Mouse (Mus musculus): Measurements from ENCODE around the gene Elovl7. TPM values are rescaled to one million over a fixed set of nuclear protein-coding genes. Genes with fewer than 3 reads are reported as not detected.

Gene Elovl7
- total and polyA plus RNA-seq, 2 experiments from 2014 or later = 1.9 to 2.4 TPM

DNA sequence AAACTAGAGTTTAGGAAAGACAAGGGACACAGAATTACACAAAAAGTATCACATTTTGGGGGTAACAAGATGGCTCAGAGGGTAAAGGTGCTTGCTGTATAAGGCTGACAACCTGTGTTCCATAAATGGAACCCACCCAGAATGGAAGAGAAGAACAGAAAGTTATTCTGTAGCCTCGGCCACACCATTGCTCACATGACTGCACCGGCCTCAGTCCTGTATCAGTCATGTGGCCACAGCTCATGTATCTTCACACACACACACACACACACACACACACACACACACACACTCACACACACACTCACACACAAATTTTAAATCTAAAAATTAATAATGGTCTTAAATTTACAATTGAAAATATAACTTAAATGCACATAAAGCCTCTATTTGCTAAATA, 6.8 kb upstream of the Elovl7 start:
- no peak overlapping the region for H3K4me2 ChIP-seq (ENCODE audit: low read depth, low read length, poor library complexity, severe bottlenecking)
- DNase-seq (ENCODE audit: low spot score) (no peak), ATAC-seq (ENCODE audit: low FRiP score) (no peak)
- H3K4me1 ChIP-seq (ENCODE audit: insufficient read depth, low read length) = no peaks in the 10 kb centered on the region
- peaks cover 4% of the 10 kb centered on the region; the same call in 1 of the 2 replicates for H3K27me3 ChIP-seq (ENCODE audit: insufficient read depth, low read length)
- H3K4me3 ChIP-seq (ENCODE audit: low read depth, low read length) = no peak overlapping the region
- H3K9me3 ChIP-seq (ENCODE audit: low read length) = peaks cover 3% of the 10 kb centered on the region; the same call in 1 of the 2 replicates
- TF ChIP-seq CTCF (IDR thresholded peaks at IDR 0.05) = no peak
- H3K27ac ChIP-seq (ENCODE audit: low read depth, low read length) = no peak overlapping the region
- no peak overlapping the region for H3K9ac ChIP-seq (replicated peaks; ENCODE audit: low read length, poor library complexity, severe bottlenecking)
- H3K36me3 ChIP-seq (ENCODE audit: insufficient read depth, low read length) = no peaks in the 10 kb centered on the region
- 89% methylated on average over 2 of the region's 2 CpGs for WGBS

DNA sequence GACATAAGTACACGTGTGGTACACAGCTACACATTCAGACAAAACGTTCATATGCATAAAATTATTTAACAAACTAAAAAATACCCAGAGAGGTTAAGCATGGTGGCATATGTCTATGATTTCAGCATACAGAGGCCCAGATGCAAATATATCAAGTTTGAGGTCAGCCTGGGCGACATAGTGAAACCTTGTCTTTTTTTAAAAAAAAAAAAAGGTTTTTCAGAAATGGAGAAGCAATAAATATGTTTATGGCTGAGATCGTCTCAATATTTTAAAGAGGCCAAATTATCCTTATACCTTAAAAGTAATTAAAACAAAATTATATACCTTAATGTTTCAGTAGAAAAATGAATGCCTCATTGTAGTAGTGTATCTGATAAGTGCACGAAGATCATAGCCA, 6.1 kb upstream of the Elovl7 start:
- H3K36me3 ChIP-seq (ENCODE audit: insufficient read depth, low read length) = no peaks in the 10 kb centered on the region
- H3K4me3 ChIP-seq (ENCODE audit: low read depth, low read length) = no peak overlapping the region

GRCm38 (mm10) chr13:108210960-108211359, 3.2 kb upstream of the Elovl7 start:
- Histone ChIP-seq H3K27ac (ENCODE audit: low read depth, low read length) (no peak overlapping the region), H3K27me3 (ENCODE audit: insufficient read depth, low read length) (peaks cover 6% of the 10 kb centered on the region; the same call in 1 of the 2 replicates), H3K36me3 (ENCODE audit: insufficient read depth, low read length) (no peaks in the 10 kb centered on the region), H3K4me2 (ENCODE audit: low read depth, low read length, poor library complexity, severe bottlenecking) (no peak overlapping the region), H3K4me1 (ENCODE audit: insufficient read depth, low read length) (no peaks in the 10 kb centered on the region), H3K9ac (replicated peaks; ENCODE audit: low read length, poor library complexity, severe bottlenecking) (no peak overlapping the region), H3K4me3 (ENCODE audit: low read depth, low read length) (no peak overlapping the region), H3K9me3 (ENCODE audit: low read length) (no peaks in the 10 kb centered on the region)
- 92% methylated on average over 8 of the region's 8 CpGs for WGBS
- DNase-seq (ENCODE audit: low spot score) (no peak), ATAC-seq (ENCODE audit: low FRiP score) (no peak)
- no peak for TF ChIP-seq CTCF (IDR thresholded peaks at IDR 0.05)

More for the DNA sequence above, 6.1 kb upstream of the Elovl7 start:
- Histone ChIP-seq H3K4me1 (ENCODE audit: insufficient read depth, low read length) (no peaks in the 10 kb centered on the region), H3K27ac (ENCODE audit: low read depth, low read length) (no peak overlapping the region), H3K4me2 (ENCODE audit: low read depth, low read length, poor library complexity, severe bottlenecking) (no peak overlapping the region), H3K9ac (replicated peaks; ENCODE audit: low read length, poor library complexity, severe bottlenecking) (no peak overlapping the region), H3K9me3 (ENCODE audit: low read length) (peaks cover 2% of the 10 kb centered on the region; the same call in 1 of the 2 replicates), H3K27me3 (ENCODE audit: insufficient read depth, low read length) (peaks cover 6% of the 10 kb centered on the region; the same call in 1 of the 2 replicates)
- TF ChIP-seq CTCF (IDR thresholded peaks at IDR 0.05) = no peak
- WGBS = 75% methylated on average over 5 of the region's 5 CpGs
- DNase-seq (ENCODE audit: low spot score) (no peak), ATAC-seq (ENCODE audit: low FRiP score) (no peak)

DNA sequence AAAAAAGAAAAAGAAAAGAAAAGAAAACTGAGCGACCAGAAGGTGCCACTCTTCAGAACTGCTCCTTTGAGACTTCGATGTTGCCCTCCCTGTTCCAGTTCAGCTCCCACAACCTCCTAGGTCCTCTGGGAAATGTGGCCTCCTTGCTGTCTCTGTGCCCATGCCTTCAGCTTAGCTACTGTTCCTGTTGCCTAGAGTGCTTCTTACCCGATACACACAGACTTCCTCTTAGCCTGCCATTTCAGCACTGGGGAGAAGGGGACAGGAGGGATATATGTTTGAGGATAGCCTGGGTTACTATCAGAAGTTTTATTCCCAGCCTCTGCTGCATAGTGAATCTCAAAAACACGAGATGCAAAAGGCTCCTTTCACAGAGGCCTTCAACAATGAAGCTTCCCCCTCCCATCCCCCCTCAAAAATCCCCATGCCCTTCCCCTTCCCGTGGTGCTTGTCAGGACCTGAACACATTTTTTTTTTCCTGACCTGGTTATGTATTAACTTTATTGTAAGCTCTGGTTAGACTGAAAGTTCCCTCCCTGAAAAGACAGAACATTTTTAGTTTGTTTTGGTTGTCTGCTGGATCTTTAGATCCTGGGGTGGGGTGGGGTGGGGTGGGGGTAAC, 1.7 kb upstream of the Elovl7 start:
- no peak for TF ChIP-seq CTCF (IDR thresholded peaks at IDR 0.05)
- DNase-seq (ENCODE audit: low spot score) (no peak), ATAC-seq (ENCODE audit: low FRiP score) (no peak)
- Histone ChIP-seq H3K36me3 (ENCODE audit: insufficient read depth, low read length) (no peaks in the 10 kb centered on the region), H3K4me3 (ENCODE audit: low read depth, low read length) (no peak overlapping the region), H3K27me3 (ENCODE audit: insufficient read depth, low read length) (peaks cover 6% of the 10 kb centered on the region; the same call in 1 of the 2 replicates), H3K9ac (replicated peaks; ENCODE audit: low read length, poor library complexity, severe bottlenecking) (no peak overlapping the region), H3K4me2 (ENCODE audit: low read depth, low read length, poor library complexity, severe bottlenecking) (no peak overlapping the region), H3K27ac (ENCODE audit: low read depth, low read length) (no peak overlapping the region), H3K9me3 (ENCODE audit: low read length) (no peaks in the 10 kb centered on the region), H3K4me1 (ENCODE audit: insufficient read depth, low read length) (no peaks in the 10 kb centered on the region)
- 48% methylated on average over 5 of the region's 5 CpGs for WGBS

GRCm38 (mm10) chr13:108214485-108215107, 392 bp downstream of the Elovl7 start:
- Histone ChIP-seq H3K27me3 (ENCODE audit: insufficient read depth, low read length) (peaks cover 6% of the 10 kb centered on the region; the same call in 1 of the 2 replicates), H3K4me1 (ENCODE audit: insufficient read depth, low read length) (no peaks in the 10 kb centered on the region), H3K36me3 (ENCODE audit: insufficient read depth, low read length) (no peaks in the 10 kb centered on the region), H3K9ac (replicated peaks; ENCODE audit: low read length, poor library complexity, severe bottlenecking) (peak overlapping the region; percentile 74), H3K4me2 (ENCODE audit: low read depth, low read length, poor library complexity, severe bottlenecking) (peak overlapping the region; percentile 93), H3K27ac (ENCODE audit: low read depth, low read length) (no peak overlapping the region), H3K4me3 (ENCODE audit: low read depth, low read length) (peak overlapping the region; percentile 77), H3K9me3 (ENCODE audit: low read length) (no peaks in the 10 kb centered on the region)
- no peak for TF ChIP-seq CTCF (IDR thresholded peaks at IDR 0.05)
- no peak for DNase-seq (ENCODE audit: low spot score)
- under 1% methylated on average over 39 of the region's 50 CpGs for WGBS
- ATAC-seq (ENCODE audit: low FRiP score) = peak; percentile 73

DNA sequence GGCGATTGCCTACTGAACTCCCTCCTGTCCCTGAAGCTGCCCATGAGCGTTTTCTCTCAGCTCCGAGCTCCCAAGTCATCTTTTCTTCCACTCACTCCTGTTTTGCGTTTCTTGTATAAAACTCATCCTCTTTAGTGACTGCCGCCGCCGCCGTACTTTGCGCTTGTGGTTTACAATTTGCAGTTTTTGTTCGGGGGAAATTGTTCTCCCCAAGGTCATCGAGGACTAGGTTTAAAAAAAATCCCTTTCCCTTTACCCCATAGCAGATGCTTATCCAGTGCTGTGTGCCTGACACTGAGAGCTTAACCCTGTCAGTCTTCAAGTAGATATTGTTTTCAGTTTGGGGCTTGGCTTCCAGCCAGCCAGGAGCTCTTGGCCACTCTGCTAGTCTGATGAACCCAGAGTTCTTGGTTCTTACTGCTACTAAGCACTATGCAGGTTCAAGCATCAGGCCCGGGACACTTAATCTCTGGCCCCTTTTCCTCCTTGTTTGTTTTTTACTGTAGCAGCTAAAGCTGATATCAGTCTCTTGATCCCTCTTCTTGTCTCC, 1.1 kb downstream of the Elovl7 start:
- peak overlapping the region; percentile 93 for H3K4me2 ChIP-seq (ENCODE audit: low read depth, low read length, poor library complexity, severe bottlenecking)
- no peaks in the 10 kb centered on the region for H3K36me3 ChIP-seq (ENCODE audit: insufficient read depth, low read length)
- peaks cover 6% of the 10 kb centered on the region; the same call in 1 of the 2 replicates for H3K27me3 ChIP-seq (ENCODE audit: insufficient read depth, low read length)
- no peak for TF ChIP-seq CTCF (IDR thresholded peaks at IDR 0.05)
- H3K9me3 ChIP-seq (ENCODE audit: low read length) = no peaks in the 10 kb centered on the region
- no peak overlapping the region for H3K9ac ChIP-seq (replicated peaks; ENCODE audit: low read length, poor library complexity, severe bottlenecking)
- no peaks in the 10 kb centered on the region for H3K4me1 ChIP-seq (ENCODE audit: insufficient read depth, low read length)
- H3K27ac ChIP-seq (ENCODE audit: low read depth, low read length) = no peak overlapping the region
- H3K4me3 ChIP-seq (ENCODE audit: low read depth, low read length) = peak overlapping the region; percentile 77
- DNase-seq (ENCODE audit: low spot score) (no peak), ATAC-seq (ENCODE audit: low FRiP score) (no peak)
- WGBS = 3% methylated on average over 12 of the region's 12 CpGs

Data from midbrain, postnatal 0 days (tissue).